Mouse (Mus musculus) forebrain, embryonic 14.5 days (tissue): ENCODE measurements around the gene Lyrm7. TPM values are rescaled to one million over a fixed set of nuclear protein-coding genes. Genes with fewer than 3 reads are reported as not detected.

Source experiments
- ATAC-seq: fragments of 200-750 bp; cut with Nextera tagmentation; 2 replicates; pipeline ENCODE4 v1.8.0; 2017; ENCODE audit warnings: mild to moderate bottlenecking, moderate library complexity
- DNase-seq: peaks from one replicate; pipeline ENCODE4 v3.0.0-alpha.2; 2015; ENCODE audit warnings: low spot score
- H3K27ac ChIP-seq: fragments of 300-500 bp; sonication (generic); 2 replicates; pipeline ENCODE4 v1.5.1; 2014; ENCODE audit warnings: low read depth, mild to moderate bottlenecking, control low read depth, low read length, moderate library complexity
- H3K27me3 ChIP-seq: fragments of 300-500 bp; sonication (generic); replicated peaks from 2 replicates; pipeline ENCODE4 v1.6.1; 2014; ENCODE audit warnings: low read length, control low read depth, mixed read lengths; ENCODE audit not compliant: control insufficient read depth, insufficient read depth
- H3K36me3 ChIP-seq: fragments of 300-500 bp; sonication (generic); 2 replicates; pipeline ENCODE4 v1.6.1; 2014; ENCODE audit warnings: low read length, control low read depth; ENCODE audit not compliant: control insufficient read depth, insufficient read depth
- H3K4me1 ChIP-seq: fragments of 300-500 bp; sonication (generic); 2 replicates; pipeline ENCODE4 v1.6.1; 2014; ENCODE audit warnings: antibody characterized with exemption, low read length, control low read depth; ENCODE audit not compliant: control insufficient read depth, insufficient read depth
- H3K4me2 ChIP-seq: fragments of 300-500 bp; sonication (generic); 2 replicates; pipeline ENCODE4 v1.6.1; 2014; ENCODE audit warnings: mild to moderate bottlenecking, control low read depth, low read length
- H3K4me3 ChIP-seq: fragments of 300-500 bp; sonication (generic); 2 replicates; pipeline ENCODE4 v1.5.1; 2014; ENCODE audit warnings: low read depth, low read length, control low read depth
- H3K9ac ChIP-seq: fragments of 300-500 bp; sonication (generic); 2 replicates; pipeline ENCODE4 v1.6.1; 2014; ENCODE audit warnings: mild to moderate bottlenecking, low read length, control low read depth, moderate library complexity
- H3K9me3 ChIP-seq: fragments of 300-500 bp; sonication (generic); replicated peaks from 2 replicates; pipeline ENCODE4 v1.6.1; 2016; ENCODE audit warnings: low read length, control low read depth, mixed read lengths; ENCODE audit not compliant: control insufficient read depth
- WGBS: fragments of 180-500 bp; shearing (Covaris S2); extraction: QIAGEN DNeasy Blood & Tissue Kit; methylation state at CpG from one replicate; pipeline ENCODE4 v1.1.7; 2014; 5-methylcytosine and 5-hydroxymethylcytosine counted together
- polyA plus RNA-seq: library from polyadenylated mRNA; unstranded; fragments of >200 nt; fragmentation: Nextera tagmentation; extraction: Ambion mirVana; gene quantifications from 2 replicates; pipeline ENCODE4 v1.2.1, GENCODE M21; 2014

The Lyrm7 gene
- polyA plus RNA-seq, 1 experiment from 2014 or later, result 13.2 TPM

GRCm38 (mm10) chr11:54885406-54885805, 24.7 kb upstream of the Lyrm7 start:
- ATAC-seq (no peak), DNase-seq (no peak)
- no peaks in the 10 kb centered on the region for H3K9me3 ChIP-seq
- no peak overlapping the region for H3K4me2 ChIP-seq
- H3K27ac ChIP-seq, result no peak overlapping the region
- no peaks in the 10 kb centered on the region for H3K27me3 ChIP-seq
- no peak overlapping the region for H3K9ac ChIP-seq
- H3K4me1 ChIP-seq, result no peaks in the 10 kb centered on the region; the same call in 1 of the 2 replicates
- WGBS, result 94% methylated on average over 2 of the region's 2 CpGs
- H3K4me3 ChIP-seq, result no peak overlapping the region
- no peaks in the 10 kb centered on the region for H3K36me3 ChIP-seq

- no peak overlapping the region for H3K4me3 ChIP-seq
- WGBS, result 39% methylated on average over 5 of the region's 5 CpGs
- no peaks in the 10 kb centered on the region; the same call in 1 of the 2 replicates for H3K4me1 ChIP-seq
- ATAC-seq (no peak), DNase-seq (no peak)
- H3K36me3 ChIP-seq, result no peaks in the 10 kb centered on the region
- no peak overlapping the region for H3K9ac ChIP-seq
- H3K27ac ChIP-seq, result no peak overlapping the region
- no peaks in the 10 kb centered on the region for H3K9me3 ChIP-seq
- H3K4me2 ChIP-seq, result no peak overlapping the region
- no peaks in the 10 kb centered on the region for H3K27me3 ChIP-seq
These were observed 24.2 kb upstream of the Lyrm7 start for GRCm38 (mm10) chr11:54884937-54885336.

GRCm38 (mm10) chr11:54884197-54884828, 23.6 kb upstream of the Lyrm7 start:
- DNase-seq, result no peak
- Histone ChIP-seq H3K4me3 (no peak overlapping the region), H3K4me1 (no peaks in the 10 kb centered on the region; the same call in 1 of the 2 replicates), H3K4me2 (no peak overlapping the region), H3K27ac (no peak overlapping the region), H3K9ac (no peak overlapping the region), H3K9me3 (no peaks in the 10 kb centered on the region), H3K36me3 (no peaks in the 10 kb centered on the region), H3K27me3 (no peaks in the 10 kb centered on the region)
- 78% methylated on average over 5 of the region's 5 CpGs for WGBS
- no peak for ATAC-seq

GRCm38 (mm10) chr11:54882671-54883070, 22.0 kb upstream of the Lyrm7 start:
- no peaks in the 10 kb centered on the region; the same call in 1 of the 2 replicates for H3K4me1 ChIP-seq
- ATAC-seq (no peak), DNase-seq (no peak)
- no peak overlapping the region for H3K4me3 ChIP-seq
- H3K27ac ChIP-seq, result no peak overlapping the region
- H3K27me3 ChIP-seq, result no peaks in the 10 kb centered on the region
- H3K4me2 ChIP-seq, result no peak overlapping the region
- H3K9me3 ChIP-seq, result no peaks in the 10 kb centered on the region
- H3K36me3 ChIP-seq, result no peaks in the 10 kb centered on the region
- 48% methylated on average over 8 of the region's 8 CpGs for WGBS
- no peak overlapping the region for H3K9ac ChIP-seq

- Histone ChIP-seq H3K27me3 (no peaks in the 10 kb centered on the region), H3K9ac (no peak overlapping the region), H3K36me3 (no peaks in the 10 kb centered on the region), H3K4me3 (no peak overlapping the region), H3K9me3 (no peaks in the 10 kb centered on the region), H3K4me1 (no peaks in the 10 kb centered on the region; the same call in 1 of the 2 replicates), H3K27ac (no peak overlapping the region), H3K4me2 (no peak overlapping the region)
- DNase-seq, result no peak
- 6% methylated on average over 2 of the region's 2 CpGs for WGBS
- no peak for ATAC-seq
These were observed 20.3 kb upstream of the Lyrm7 start for GRCm38 (mm10) chr11:54881051-54881474.

- Histone ChIP-seq H3K4me1 (no peaks in the 10 kb centered on the region; the same call in 1 of the 2 replicates), H3K4me3 (no peak overlapping the region), H3K27ac (no peak overlapping the region), H3K9ac (no peak overlapping the region), H3K9me3 (no peaks in the 10 kb centered on the region), H3K36me3 (peaks cover 1% of the 10 kb centered on the region; the same call in 1 of the 2 replicates), H3K4me2 (no peak overlapping the region), H3K27me3 (no peaks in the 10 kb centered on the region)
- DNase-seq (no peak), ATAC-seq (no peak)
- 87% methylated on average over 10 of the region's 10 CpGs for WGBS
These were observed 19.2 kb upstream of the Lyrm7 start for GRCm38 (mm10) chr11:54879922-54880321.

- no peaks in the 10 kb centered on the region for H3K9me3 ChIP-seq
- H3K36me3 ChIP-seq, result peaks cover 5% of the 10 kb centered on the region
- no peak overlapping the region for H3K4me3 ChIP-seq
- DNase-seq, result peak; percentile 78
- H3K27me3 ChIP-seq, result no peaks in the 10 kb centered on the region
- ATAC-seq, result no peak
- H3K27ac ChIP-seq, result no peak overlapping the region
- no peak overlapping the region for H3K4me2 ChIP-seq
- no peak overlapping the region for H3K9ac ChIP-seq
- WGBS, result 49% methylated on average over 4 of the region's 4 CpGs
- no peaks in the 10 kb centered on the region; the same call in 1 of the 2 replicates for H3K4me1 ChIP-seq
These were observed 18.7 kb upstream of the Lyrm7 start for GRCm38 (mm10) chr11:54879434-54879833.

GRCm38 (mm10) chr11:54878893-54879292, 18.2 kb upstream of the Lyrm7 start:
- Histone ChIP-seq H3K9ac (no peak overlapping the region), H3K4me1 (no peaks in the 10 kb centered on the region; the same call in 1 of the 2 replicates), H3K27me3 (no peaks in the 10 kb centered on the region), H3K9me3 (no peaks in the 10 kb centered on the region), H3K36me3 (peaks cover 10% of the 10 kb centered on the region), H3K4me2 (no peak overlapping the region), H3K4me3 (no peak overlapping the region), H3K27ac (no peak overlapping the region)
- ATAC-seq, result no peak
- DNase-seq, result no peak
- WGBS, result 86% methylated on average over 6 of the region's 6 CpGs

- H3K36me3 ChIP-seq, result peaks cover 38% of the 10 kb centered on the region
- H3K9ac ChIP-seq, result no peak overlapping the region
- H3K4me2 ChIP-seq, result no peak overlapping the region
- no peak overlapping the region for H3K4me3 ChIP-seq
- H3K9me3 ChIP-seq, result no peaks in the 10 kb centered on the region
- no peak for DNase-seq
- H3K27ac ChIP-seq, result no peak overlapping the region
- no peaks in the 10 kb centered on the region for H3K27me3 ChIP-seq
- ATAC-seq, result no peak
- 90% methylated on average over 5 of the region's 5 CpGs for WGBS
- no peaks in the 10 kb centered on the region; the same call in 1 of the 2 replicates for H3K4me1 ChIP-seq
These were observed 15.3 kb upstream of the Lyrm7 start for GRCm38 (mm10) chr11:54876031-54876430.
